Mouse (Mus musculus) heart, embryonic 14.5 days (tissue): ENCODE results near the gene Rrh. TPM values are rescaled to one million over a fixed set of nuclear protein-coding genes. Genes with fewer than 3 reads are reported as not detected.

ENCODE experiments used
- ATAC-seq: fragments of 200-750 bp; cut with Nextera tagmentation; 2 replicates; pipeline ENCODE4 v1.8.0; 2017; ENCODE audit warnings: low read depth, moderate TSS enrichment; ENCODE audit not compliant: insufficient number of reproducible peaks, insufficient read depth, low FRiP score
- H3K27ac ChIP-seq, 2 experiments: fragments of 200-500 bp in 1 of 2; fragments of 300-500 bp in 1 of 2; sonication (generic) in 1 of 2; replicated peaks in 1 of 2; 2 replicates each; pipeline ENCODE4 v1.5.1; 2012 to 2014; ENCODE audit warnings: low read depth in 2 of 2, low read length in 2 of 2, control low read depth in 1 of 2, mild to moderate bottlenecking in 1 of 2, mixed read lengths in 1 of 2; ENCODE audit not compliant: control insufficient read depth in 1 of 2, insufficient read depth in 1 of 2
- H3K27me3 ChIP-seq: fragments of 300-500 bp; sonication (generic); 2 replicates; pipeline ENCODE4 v1.6.1; 2014; ENCODE audit warnings: mild to moderate bottlenecking, low read length, control low read depth; ENCODE audit not compliant: control insufficient read depth, insufficient read depth
- H3K36me3 ChIP-seq: fragments of 300-500 bp; sonication (generic); 2 replicates; pipeline ENCODE4 v1.6.1; 2014; ENCODE audit warnings: mild to moderate bottlenecking, control low read depth, low read length, mixed read lengths; ENCODE audit not compliant: control insufficient read depth, insufficient read depth
- H3K4me1 ChIP-seq, 2 experiments: fragments of 200-500 bp in 1 of 2; fragments of 300-500 bp in 1 of 2; sonication (generic) in 1 of 2; 2 replicates each; pipeline ENCODE4 v1.6.1; 2012 to 2014; ENCODE audit warnings: low read length in 2 of 2, control low read depth in 1 of 2, mixed read lengths in 1 of 2; ENCODE audit not compliant: control insufficient read depth in 2 of 2, insufficient read depth in 2 of 2
- H3K4me2 ChIP-seq: fragments of 300-500 bp; sonication (generic); 2 replicates; pipeline ENCODE4 v1.6.1; 2014; ENCODE audit warnings: mild to moderate bottlenecking, low read length
- H3K4me3 ChIP-seq, 2 experiments: fragments of 200-500 bp in 1 of 2; fragments of 300-500 bp in 1 of 2; sonication (generic) in 1 of 2; 2 replicates each; pipeline ENCODE4 v1.5.1; 2012 to 2014; ENCODE audit warnings: low read length in 2 of 2, mild to moderate bottlenecking in 2 of 2, control low read depth in 1 of 2, low read depth in 1 of 2, moderate library complexity in 1 of 2; ENCODE audit not compliant: control insufficient read depth in 1 of 2, insufficient read depth in 1 of 2
- H3K9ac ChIP-seq: fragments of 300-500 bp; sonication (generic); 2 replicates; pipeline ENCODE4 v1.6.1; 2014; ENCODE audit warnings: mild to moderate bottlenecking, low read length
- H3K9me3 ChIP-seq: fragments of 300-500 bp; sonication (generic); 2 replicates; pipeline ENCODE4 v1.6.1; 2016; ENCODE audit warnings: low read length, control low read depth; ENCODE audit not compliant: control insufficient read depth
- WGBS: fragments of 180-500 bp; shearing (Covaris S2); extraction: QIAGEN DNeasy Blood & Tissue Kit; methylation state at CpG from one replicate; pipeline ENCODE4 v1.1.7; 2014; 5-methylcytosine and 5-hydroxymethylcytosine counted together
- polyA plus RNA-seq: library from polyadenylated mRNA; unstranded; fragments of >200 nt; fragmentation: Nextera tagmentation; extraction: Ambion mirVana; gene quantifications from 2 replicates; pipeline ENCODE4 v1.2.1, GENCODE M21; 2014

Rrh gene
- polyA plus RNA-seq, 1 experiment from 2014 or later = not detected

- Histone ChIP-seq H3K4me1 (peaks cover 8 to 9% of the 10 kb centered on the region in 2 experiments; a peak in 3 of 4 replicates), H3K4me2 (peak overlapping the region; percentile 52), H3K4me3 (0 out of 4 replicates have a peak overlapping the region, but pooled peaks of 1 of the 2 experiments have one; percentile 0), H3K36me3 (no peaks in the 10 kb centered on the region), H3K9ac (no peak overlapping the region), H3K9me3 (no peaks in the 10 kb centered on the region), H3K27me3 (no peaks in the 10 kb centered on the region), H3K27ac (peak overlapping the region; percentile 45 to 77)
- ATAC-seq = peak; percentile 44; the same call in 1 of the 2 replicates
- WGBS = 14% methylated on average over 11 of the region's 11 CpGs
Measured at GRCm38 (mm10) chr3:129836051-129836697, 13.8 kb upstream of the Rrh start.

- H3K4me2 ChIP-seq = peak within 1 kb of the TSS; percentile 52
- H3K9me3 ChIP-seq = no peaks in the 10 kb centered on the region
- H3K9ac ChIP-seq = no peak within 1 kb of the TSS
- H3K27ac ChIP-seq = peak within 1 kb of the TSS; percentile 45 to 77
- H3K4me1 ChIP-seq = peaks cover 8 to 9% of the 10 kb centered on the region in 2 experiments; a peak in 3 of 4 replicates
- 41% methylated on average over 6 of the region's 6 CpGs for WGBS
- no peak for ATAC-seq
- H3K27me3 ChIP-seq = no peaks in the 10 kb centered on the region
- 0 out of 4 replicates have a peak within 1 kb of the TSS, but pooled peaks of 1 of the 2 experiments have one; percentile 0 for H3K4me3 ChIP-seq
- no peaks in the 10 kb centered on the region for H3K36me3 ChIP-seq
Measured at GRCm38 (mm10) chr3:129835388-129835934, 13.1 kb upstream of the Rrh start, which contains the start of gene Cfi. Cfi (plus strand) TSS chr3:129835884.

GRCm38 (mm10) chr3:129831035-129831568 is 8.7 kb upstream of the Rrh start, which contains the start of gene Gar1:
Gar1 (minus strand) TSS chr3:129831396.
- ATAC-seq = peak; percentile 86
- under 1% methylated on average over 60 of the region's 60 CpGs for WGBS
- peak within 1 kb of the TSS; percentile 88 for H3K9ac ChIP-seq

GRCm38 (mm10) chr3:129830626-129831025 is 8.2 kb upstream of the Rrh start:
- H3K9ac ChIP-seq = peak overlapping the region; percentile 88
- peak overlapping the region; percentile 92 for H3K4me3 ChIP-seq
- H3K4me2 ChIP-seq = peak overlapping the region; percentile 76
- H3K4me1 ChIP-seq = peaks cover 8 to 13% of the 10 kb centered on the region in 2 experiments
- H3K27ac ChIP-seq = peak overlapping the region; percentile 85 to 87
- peaks cover 20% of the 10 kb centered on the region for H3K36me3 ChIP-seq
- ATAC-seq = peak; percentile 36
- under 1% methylated on average over 40 of the region's 45 CpGs for WGBS
- H3K27me3 ChIP-seq = no peaks in the 10 kb centered on the region
- no peaks in the 10 kb centered on the region for H3K9me3 ChIP-seq

More at GRCm38 (mm10) chr3:129831035-129831568, 8.7 kb upstream of the Rrh start, which contains the start of gene Gar1:
- Histone ChIP-seq H3K4me2 (peak within 1 kb of the TSS; percentile 76), H3K27me3 (no peaks in the 10 kb centered on the region), H3K36me3 (peaks cover 19% of the 10 kb centered on the region), H3K4me1 (peaks cover 13 to 17% of the 10 kb centered on the region in 2 experiments), H3K4me3 (peak within 1 kb of the TSS; percentile 92), H3K9me3 (no peaks in the 10 kb centered on the region), H3K27ac (peak within 1 kb of the TSS; percentile 85 to 87)

- no peak overlapping the region for H3K9ac ChIP-seq
- ATAC-seq = no peak
- H3K27ac ChIP-seq = no peak overlapping the region
- no peaks in the 10 kb centered on the region for H3K9me3 ChIP-seq
- H3K36me3 ChIP-seq = peaks cover 45% of the 10 kb centered on the region
- peaks cover 6 to 13% of the 10 kb centered on the region in 2 experiments for H3K4me1 ChIP-seq
- H3K4me2 ChIP-seq = no peak overlapping the region
- H3K27me3 ChIP-seq = no peaks in the 10 kb centered on the region
- WGBS = 79% methylated on average over 5 of the region's 5 CpGs
- H3K4me3 ChIP-seq = no peak overlapping the region
Measured at GRCm38 (mm10) chr3:129827691-129828090, 5.3 kb upstream of the Rrh start.

GRCm38 (mm10) chr3:129826691-129827090 is 4.3 kb upstream of the Rrh start:
- ATAC-seq = no peak
- no peaks in the 10 kb centered on the region for H3K27me3 ChIP-seq
- H3K4me2 ChIP-seq = no peak overlapping the region
- no peak overlapping the region for H3K27ac ChIP-seq
- no peaks in the 10 kb centered on the region for H3K9me3 ChIP-seq
- H3K4me1 ChIP-seq = peaks cover 6 to 11% of the 10 kb centered on the region in 2 experiments
- no peak overlapping the region for H3K9ac ChIP-seq
- H3K36me3 ChIP-seq = peaks cover 49% of the 10 kb centered on the region
- no peak overlapping the region for H3K4me3 ChIP-seq
- WGBS = 88% methylated on average over 10 of the region's 10 CpGs

- Histone ChIP-seq H3K9me3 (no peaks in the 10 kb centered on the region), H3K27ac (no peak overlapping the region), H3K4me2 (no peak overlapping the region), H3K4me1 (peaks cover 6 to 9% of the 10 kb centered on the region in 2 experiments), H3K27me3 (no peaks in the 10 kb centered on the region), H3K9ac (no peak overlapping the region), H3K36me3 (peaks cover 49% of the 10 kb centered on the region), H3K4me3 (no peak overlapping the region)
- ATAC-seq = no peak
- WGBS = 90% methylated on average over 10 of the region's 10 CpGs
Measured at GRCm38 (mm10) chr3:129824891-129825290, 2.5 kb upstream of the Rrh start.
